Mouse (Mus musculus): Measurements from ENCODE around the gene Cdh12. TPM values are rescaled to one million over a fixed set of nuclear protein-coding genes. Genes with fewer than 3 reads are reported as not detected.
"Not testable (repeated sequence)": the region's sequence is repeated elsewhere in the genome, so short reads cannot be mapped to it uniquely, and the experiment has no call there.

Gene Cdh12
- total and polyA plus RNA-seq, 3 experiments = 0.13 to 0.16 TPM; not detected in 1

- dilution Hi-C loops (cut with MboI; ENCODE audit: extremely low pct_ligation_motif_present, extremely low pct_unique_long_range_greater_than_20kb, low sequenced_read_pairs) = no loop called here
- in situ Hi-C loops (cut with MboI; ENCODE audit: low pct_ligation_motif_present, low pct_unique_long_range_greater_than_20kb, low sequenced_read_pairs) = no loop called here
- H3K36me3 ChIP-seq (replicated peaks in 1 of 2; ENCODE audit: control insufficient read depth in 1 of 2, insufficient read depth in 1 of 2, low read length in 1 of 2) = no peaks in the 10 kb centered on the region
- H3K4me3 ChIP-seq (replicated peaks in 1 of 3; ENCODE audit: low read depth in 2 of 3, low read length in 2 of 3, poor library complexity in 1 of 3) = no peak overlapping the region
- no peak overlapping the region for H3K9ac ChIP-seq (ENCODE audit: insufficient read depth, low read depth)
- H3K9me3 ChIP-seq (replicated peaks; ENCODE audit: low read length) = peaks cover 7% of the 10 kb centered on the region
- no peak for TF ChIP-seq MXI1 (IDR thresholded peaks at IDR 0.05; ENCODE audit: low read depth, low read length)
- TF ChIP-seq JUN (IDR thresholded peaks at IDR 0.05; ENCODE audit: insufficient read depth, low read depth, low read length) = no peak
- no peak for TF ChIP-seq EP300 (IDR thresholded peaks at IDR 0.05; ENCODE audit: low read length)
- TF ChIP-seq SIN3A (IDR thresholded peaks at IDR 0.05; ENCODE audit: low read length) = no peak
- TF ChIP-seq HCFC1 (IDR thresholded peaks at IDR 0.05; ENCODE audit: low read depth, low read length) = no peak
- TF ChIP-seq RAD21 (IDR thresholded peaks at IDR 0.05; ENCODE audit: low read depth, low read length) = no peak
- no peak for DNase-seq (ENCODE audit: extremely low read depth)
- no peak overlapping the region for H3K27ac ChIP-seq (ENCODE audit: insufficient read depth, low read depth)
- no peaks in the 10 kb centered on the region for H3K79me2 ChIP-seq (replicated peaks; ENCODE audit: control insufficient read depth, extremely low read depth, insufficient read depth, poor library complexity, severe bottlenecking)
- H3K4me1 ChIP-seq (ENCODE audit: control insufficient read depth in 1 of 2, insufficient read depth in 2 of 2) = no peaks in the 10 kb centered on the region
- no peak overlapping the region for H3K4me2 ChIP-seq (ENCODE audit: insufficient read depth, low read depth, poor library complexity, severe bottlenecking)
- H3K27me3 ChIP-seq (replicated peaks) = no peaks in the 10 kb centered on the region
These were observed 731.1 kb downstream of the Cdh12 start for GRCm38 (mm10) chr15:21180191-21180590.

- H3K27ac ChIP-seq (ENCODE audit: insufficient read depth, low read depth) = no peak overlapping the region
- no peak for DNase-seq (ENCODE audit: extremely low read depth)
- no peak overlapping the region for H3K4me2 ChIP-seq (ENCODE audit: insufficient read depth, low read depth, poor library complexity, severe bottlenecking)
- no peak for TF ChIP-seq ELF1 (IDR thresholded peaks at IDR 0.05; ENCODE audit: low read depth, low read length)
- TF ChIP-seq POLR2A (IDR thresholded peaks at IDR 0.05; ENCODE audit: low read depth, low read length) = no peak
- TF ChIP-seq MEF2A (IDR thresholded peaks at IDR 0.05; ENCODE audit: borderline replicate concordance, low read depth, low read length) = no peak
- TF ChIP-seq BHLHE40 (IDR thresholded peaks at IDR 0.05; ENCODE audit: low read depth, low read length) = no peak
- no peak for TF ChIP-seq GABPA (IDR thresholded peaks at IDR 0.05; ENCODE audit: insufficient replicate concordance, low read depth, low read length)
- no peak for TF ChIP-seq UBTF (IDR thresholded peaks at IDR 0.05; ENCODE audit: low read depth, low read length)
- no peak for TF ChIP-seq MXI1 (IDR thresholded peaks at IDR 0.05; ENCODE audit: low read depth, low read length)
- no peak for TF ChIP-seq KAT2A (IDR thresholded peaks at IDR 0.05; ENCODE audit: insufficient replicate concordance, low read length)
- no peak for TF ChIP-seq RCOR1 (conservative IDR thresholded peaks at IDR 0.05; ENCODE audit: low read depth, low read length)
- TF ChIP-seq TCF12 (IDR thresholded peaks at IDR 0.05; ENCODE audit: low read depth, low read length) = no peak
- TF ChIP-seq POLR2AphosphoS2 (IDR thresholded peaks at IDR 0.05; ENCODE audit: low read depth, low read length) = no peak
- H3K4me3 ChIP-seq (replicated peaks in 1 of 3; ENCODE audit: low read depth in 2 of 3, low read length in 2 of 3, poor library complexity in 1 of 3) = no peak overlapping the region
- in situ Hi-C loops (cut with MboI; ENCODE audit: low pct_ligation_motif_present, low pct_unique_long_range_greater_than_20kb, low sequenced_read_pairs) = no loop called here
- no peaks in the 10 kb centered on the region for H3K27me3 ChIP-seq (replicated peaks)
- no peaks in the 10 kb centered on the region for H3K36me3 ChIP-seq (replicated peaks in 1 of 2; ENCODE audit: control insufficient read depth in 1 of 2, insufficient read depth in 1 of 2, low read length in 1 of 2)
- no peaks in the 10 kb centered on the region for H3K4me1 ChIP-seq (ENCODE audit: control insufficient read depth in 1 of 2, insufficient read depth in 2 of 2)
- dilution Hi-C loops (cut with MboI; ENCODE audit: extremely low pct_ligation_motif_present, extremely low pct_unique_long_range_greater_than_20kb, low sequenced_read_pairs) = no loop called here
- no peak overlapping the region for H3K9ac ChIP-seq (ENCODE audit: insufficient read depth, low read depth)
- H3K79me2 ChIP-seq (replicated peaks; ENCODE audit: control insufficient read depth, extremely low read depth, insufficient read depth, poor library complexity, severe bottlenecking) = no peaks in the 10 kb centered on the region
- peaks cover 5% of the 10 kb centered on the region for H3K9me3 ChIP-seq (replicated peaks; ENCODE audit: low read length)
These were observed 736.7 kb downstream of the Cdh12 start for GRCm38 (mm10) chr15:21185799-21186198.

- H3K4me3 ChIP-seq (replicated peaks in 1 of 3; ENCODE audit: low read depth in 2 of 3, low read length in 2 of 3, poor library complexity in 1 of 3); H3K9ac ChIP-seq (ENCODE audit: insufficient read depth, low read depth); H3K4me1 ChIP-seq (ENCODE audit: control insufficient read depth in 1 of 2, insufficient read depth in 2 of 2); DNase-seq (ENCODE audit: extremely low read depth); H3K27me3 ChIP-seq (replicated peaks); H3K27ac ChIP-seq (ENCODE audit: insufficient read depth, low read depth); dilution Hi-C loops (cut with MboI; ENCODE audit: extremely low pct_ligation_motif_present, extremely low pct_unique_long_range_greater_than_20kb, low sequenced_read_pairs); H3K36me3 ChIP-seq (replicated peaks in 1 of 2; ENCODE audit: control insufficient read depth in 1 of 2, insufficient read depth in 1 of 2, low read length in 1 of 2); H3K9me3 ChIP-seq (replicated peaks; ENCODE audit: low read length); in situ Hi-C loops (cut with MboI; ENCODE audit: low pct_ligation_motif_present, low pct_unique_long_range_greater_than_20kb, low sequenced_read_pairs); H3K79me2 ChIP-seq (replicated peaks; ENCODE audit: control insufficient read depth, extremely low read depth, insufficient read depth, poor library complexity, severe bottlenecking); H3K4me2 ChIP-seq (ENCODE audit: insufficient read depth, low read depth, poor library complexity, severe bottlenecking): not testable (repeated sequence)
These were observed 761.0 kb downstream of the Cdh12 start for GRCm38 (mm10) chr15:21210089-21210488.
